Mouse (Mus musculus) liver, adult 2 months (tissue): ENCODE results near the gene Inpp5d.

ENCODE experiments used
- CTCF ChIP-seq: fragments of 200-500 bp; IDR thresholded peaks from 2 replicates; pipeline ENCODE4 v1.5.1; 2011; ENCODE audit warnings: low read depth, low read length, control low read depth
- POLR2A ChIP-seq: fragments of 200-500 bp; IDR thresholded peaks from 2 replicates; pipeline ENCODE4 v1.6.1; 2011; ENCODE audit warnings: low read length, control low read depth; ENCODE audit not compliant: insufficient read depth; ENCODE audit errors: extremely low read depth

DNA sequence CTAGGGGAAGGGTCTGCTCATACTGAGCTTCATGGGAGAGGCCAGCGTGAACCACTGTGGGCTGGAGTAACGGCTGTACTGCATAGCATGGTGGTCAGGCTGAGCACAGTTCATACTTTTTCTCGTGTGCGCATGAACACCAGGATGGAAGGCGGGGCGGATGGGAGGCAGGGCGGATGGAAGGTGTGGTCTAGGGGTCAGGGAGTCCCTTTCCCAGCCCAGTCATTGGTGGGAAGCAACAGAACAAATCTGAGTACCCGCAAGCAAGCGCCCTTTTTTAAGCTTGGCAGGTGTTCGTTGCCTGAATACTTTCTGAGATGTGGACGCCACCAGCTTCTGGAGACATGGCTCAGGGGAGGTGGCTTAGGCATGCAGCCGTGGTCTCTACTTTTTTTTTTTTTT, 16.6 kb downstream of the Inpp5d start:
- TF ChIP-seq CTCF (no peak), POLR2A (no peak)
